Mouse (Mus musculus): Measurements from ENCODE around the gene Psg25. TPM values are rescaled to one million over a fixed set of nuclear protein-coding genes. Genes with fewer than 3 reads are reported as not detected.

Psg25 gene
- polyA plus RNA-seq, 1 experiment from 2014 or later, result not detected

- Histone ChIP-seq H3K36me3 (ENCODE audit: insufficient read depth, low read length) (no peaks in the 10 kb centered on the region), H3K27me3 (ENCODE audit: insufficient read depth, low read length) (no peaks in the 10 kb centered on the region), H3K27ac (no peak overlapping the region), H3K4me1 (replicated peaks; ENCODE audit: insufficient read depth, low read length) (no peaks in the 10 kb centered on the region), H3K9ac (ENCODE audit: low read depth, low read length) (no peak overlapping the region), H3K9me3 (replicated peaks; ENCODE audit: low read length) (no peaks in the 10 kb centered on the region), H3K4me2 (ENCODE audit: low read length) (no peak overlapping the region), H3K4me3 (replicated peaks; ENCODE audit: low read depth, low read length) (no peak overlapping the region)
- TF ChIP-seq CTCF (IDR thresholded peaks at IDR 0.05; ENCODE audit: low read depth), result peak; percentile 54
- ATAC-seq (replicated peaks; ENCODE audit: low FRiP score, low read depth) (no peak), DNase-seq (ENCODE audit: low spot score) (peak; percentile 7)
- WGBS, result 28% methylated on average over 9 of the region's 9 CpGs
Observed at GRCm38 (mm10) chr7:18511479-18511878, 20.6 kb downstream of the Psg25 start.

GRCm38 (mm10) chr7:18484077-18484476 lies 48.0 kb downstream of the Psg25 start, which contains the start of gene Psg26:
Gene Psg26, minus strand, starts transcription at chr7:18484177.
- Histone ChIP-seq H3K9ac (ENCODE audit: low read depth, low read length) (no peak within 1 kb of the TSS), H3K4me1 (replicated peaks; ENCODE audit: insufficient read depth, low read length) (no peaks in the 10 kb centered on the region), H3K9me3 (replicated peaks; ENCODE audit: low read length) (no peaks in the 10 kb centered on the region), H3K27me3 (ENCODE audit: insufficient read depth, low read length) (no peaks in the 10 kb centered on the region), H3K36me3 (ENCODE audit: insufficient read depth, low read length) (no peaks in the 10 kb centered on the region), H3K4me2 (ENCODE audit: low read length) (no peak within 1 kb of the TSS), H3K27ac (no peak within 1 kb of the TSS), H3K4me3 (replicated peaks; ENCODE audit: low read depth, low read length) (no peak within 1 kb of the TSS)
- no peak for DNase-seq (ENCODE audit: low spot score)
- 67% methylated on average over 1 of the region's 1 CpGs for WGBS
- TF ChIP-seq CTCF (IDR thresholded peaks at IDR 0.05; ENCODE audit: low read depth), result no peak
- no peak for ATAC-seq (replicated peaks; ENCODE audit: low FRiP score, low read depth)

Other genes starting within 250 kb of the Psg25 start
- gene Psg18, start 177.3 kb downstream of the Psg25 start, polyA plus RNA-seq (2015; fragmentation: Nextera tagmentation; extraction: Ambion mirVana), result not detected in 2 replicates
- not detected in 2 replicates for gene Psg28, start 100.2 kb downstream of the Psg25 start, polyA plus RNA-seq (2015; fragmentation: Nextera tagmentation; extraction: Ambion mirVana)
- gene Psg26, start 48.1 kb downstream of the Psg25 start, polyA plus RNA-seq (2015; fragmentation: Nextera tagmentation; extraction: Ambion mirVana), result not detected in 2 replicates
- not detected in 2 replicates for gene Psg27, start 35.0 kb upstream of the Psg25 start, polyA plus RNA-seq (2015; fragmentation: Nextera tagmentation; extraction: Ambion mirVana)
- not detected in 2 replicates for gene Psg23, start 84.2 kb upstream of the Psg25 start, polyA plus RNA-seq (2015; fragmentation: Nextera tagmentation; extraction: Ambion mirVana)
- gene Psg21, start 124.5 kb upstream of the Psg25 start, polyA plus RNA-seq (2015; fragmentation: Nextera tagmentation; extraction: Ambion mirVana), result not detected in 2 replicates
- gene Psg20, start 153.9 kb upstream of the Psg25 start, polyA plus RNA-seq (2015; fragmentation: Nextera tagmentation; extraction: Ambion mirVana), result not detected in 2 replicates
- gene Psg22, start 185.8 kb upstream of the Psg25 start, polyA plus RNA-seq (2015; fragmentation: Nextera tagmentation; extraction: Ambion mirVana), result not detected in 2 replicates